Mouse (Mus musculus) forebrain, postnatal 0 days (tissue): Measurements from ENCODE around the gene A730015C16Rik. TPM values are rescaled to one million over a fixed set of nuclear protein-coding genes. Genes with fewer than 3 reads are reported as not detected.
A peak's percentile ranks its signal among the peaks of the same experiment; 100 is the strongest.

Source experiments
- ATAC-seq: fragments of 200-750 bp; cut with Nextera tagmentation; 2 replicates; pipeline ENCODE4 v1.8.0; 2017; ENCODE audit warnings: mild to moderate bottlenecking, moderate library complexity
- DNase-seq: peaks from one replicate; pipeline ENCODE4 v3.0.0-alpha.2; 2015
- H3K27ac ChIP-seq: fragments of 300-500 bp; sonication (generic); 2 replicates; pipeline ENCODE4 v1.5.1; 2014; ENCODE audit warnings: low read depth, mild to moderate bottlenecking, antibody characterized with exemption, low read length, moderate library complexity, mixed read lengths
- H3K27me3 ChIP-seq: fragments of 300-500 bp; sonication (generic); 2 replicates; pipeline ENCODE4 v1.6.1; 2014; ENCODE audit warnings: mild to moderate bottlenecking, low read length, mixed read lengths; ENCODE audit not compliant: insufficient read depth
- H3K36me3 ChIP-seq: fragments of 300-500 bp; sonication (generic); 2 replicates; pipeline ENCODE4 v1.6.1; 2014; ENCODE audit warnings: mild to moderate bottlenecking, moderate library complexity; ENCODE audit not compliant: insufficient read depth
- H3K4me1 ChIP-seq: fragments of 300-500 bp; sonication (generic); 2 replicates; pipeline ENCODE4 v1.6.1; 2014; ENCODE audit warnings: antibody characterized with exemption; ENCODE audit not compliant: insufficient read depth
- H3K4me2 ChIP-seq: fragments of 300-500 bp; sonication (generic); 2 replicates; pipeline ENCODE4 v1.6.1; 2014; ENCODE audit warnings: low read depth, mild to moderate bottlenecking, moderate library complexity
- H3K4me3 ChIP-seq: fragments of 300-500 bp; sonication (generic); 2 replicates; pipeline ENCODE4 v1.5.1; 2014; ENCODE audit warnings: low read depth, low read length, mixed read lengths
- H3K9ac ChIP-seq: fragments of 300-500 bp; sonication (generic); 2 replicates; pipeline ENCODE4 v1.6.1; 2014; ENCODE audit warnings: mild to moderate bottlenecking
- H3K9me3 ChIP-seq: fragments of 300-500 bp; sonication (generic); 2 replicates; pipeline ENCODE4 v1.6.1; 2016; ENCODE audit warnings: low read length
- CTCF ChIP-seq: sonication (generic); IDR thresholded peaks from 2 replicates; pipeline ENCODE4 v1.5.1; 2016; ENCODE audit warnings: antibody characterized with exemption, control low read depth, low read depth
- WGBS: fragments of 180-500 bp; shearing (Covaris S2); extraction: QIAGEN DNeasy Blood & Tissue Kit; methylation state at CpG from one replicate; pipeline ENCODE4 v1.1.7; 2014; 5-methylcytosine and 5-hydroxymethylcytosine counted together
- polyA plus RNA-seq: library from polyadenylated mRNA; unstranded; fragments of >200 nt; fragmentation: Nextera tagmentation; extraction: Ambion mirVana; gene quantifications from 2 replicates; pipeline ENCODE4 v1.2.1, GENCODE M21; 2015
- total RNA-seq: library from RNA; depleted of rRNA; stranded (reverse); fragments of >200 nt; gene quantifications from 2 replicates; pipeline ENCODE4 v1.2.3, GENCODE M21; 2014; rRNA removed

Gene A730015C16Rik
- total RNA-seq (0.86 and 1.1 TPM in 2 replicates), polyA plus RNA-seq (0.93 and 1.2 TPM in 2 replicates)

DNA sequence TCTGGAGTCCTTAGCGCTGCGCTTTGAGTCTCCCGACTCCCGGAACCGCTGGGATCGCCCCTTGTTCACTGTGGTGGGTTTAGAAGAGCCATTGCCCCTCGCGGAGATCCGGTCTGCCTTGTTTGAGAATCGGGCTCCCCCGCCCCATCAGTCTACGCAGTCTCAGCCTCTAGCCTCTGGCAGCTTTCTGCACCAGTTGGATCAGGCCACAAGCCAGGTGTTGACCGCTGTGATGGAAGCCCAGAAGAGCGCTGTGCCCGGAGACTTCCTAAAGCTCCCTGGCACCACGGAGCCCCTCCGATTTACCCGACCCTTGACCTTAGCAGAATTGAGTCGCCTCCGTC lies at the start of gene A730015C16Rik:
TSS of gene A730015C16Rik (minus strand) at position 115 of the 344 bp plus-strand sequence.
- peak; percentile 16; the same call in 1 of the 2 replicates for ATAC-seq
- 14% methylated on average over 20 of the region's 20 CpGs for WGBS
- DNase-seq = peak; percentile 14

GRCm38 (mm10) chr4:108890876-108891275 lies 42.5 kb upstream of the A730015C16Rik start:
- no peaks in the 10 kb centered on the region for H3K4me1 ChIP-seq
- no peak overlapping the region for H3K4me2 ChIP-seq
- H3K9me3 ChIP-seq = peaks cover 5% of the 10 kb centered on the region
- H3K27me3 ChIP-seq = no peaks in the 10 kb centered on the region
- H3K4me3 ChIP-seq = no peak overlapping the region
- TF ChIP-seq CTCF = no peak
- WGBS = 65% methylated on average over 6 of the region's 6 CpGs
- no peak overlapping the region for H3K27ac ChIP-seq
- no peak for DNase-seq
- H3K36me3 ChIP-seq = no peaks in the 10 kb centered on the region
- no peak for ATAC-seq
- H3K9ac ChIP-seq = no peak overlapping the region

More for the DNA sequence above, at the start of gene A730015C16Rik:
- Histone ChIP-seq H3K4me1 (peaks cover 16% of the 10 kb centered on the region), H3K36me3 (no peaks in the 10 kb centered on the region), H3K27me3 (no peaks in the 10 kb centered on the region), H3K4me2 (peak within 1 kb of the TSS; percentile 94), H3K9ac (peak within 1 kb of the TSS; percentile 61), H3K9me3 (no peaks in the 10 kb centered on the region), H3K27ac (peak within 1 kb of the TSS; percentile 85), H3K4me3 (peak within 1 kb of the TSS; percentile 59)
- no peak for TF ChIP-seq CTCF

- Histone ChIP-seq H3K4me3 (no peak overlapping the region), H3K27ac (no peak overlapping the region), H3K9ac (no peak overlapping the region), H3K4me1 (no peaks in the 10 kb centered on the region), H3K9me3 (peaks cover 5% of the 10 kb centered on the region), H3K36me3 (no peaks in the 10 kb centered on the region), H3K27me3 (no peaks in the 10 kb centered on the region), H3K4me2 (no peak overlapping the region)
- 90% methylated on average over 4 of the region's 4 CpGs for WGBS
- TF ChIP-seq CTCF = no peak
- ATAC-seq = no peak
- no peak for DNase-seq
These were observed 39.0 kb upstream of the A730015C16Rik start for GRCm38 (mm10) chr4:108887456-108887855.

- Histone ChIP-seq H3K9ac (no peak overlapping the region), H3K27ac (no peak overlapping the region), H3K4me3 (no peak overlapping the region), H3K4me1 (no peaks in the 10 kb centered on the region), H3K27me3 (no peaks in the 10 kb centered on the region), H3K4me2 (no peak overlapping the region), H3K9me3 (peaks cover 5% of the 10 kb centered on the region), H3K36me3 (no peaks in the 10 kb centered on the region)
- 63% methylated on average over 13 of the region's 13 CpGs for WGBS
- no peak for DNase-seq
- TF ChIP-seq CTCF = no peak
- ATAC-seq = no peak
These were observed 35.4 kb upstream of the A730015C16Rik start for GRCm38 (mm10) chr4:108883815-108884214.

GRCm38 (mm10) chr4:108878963-108879822 lies 30.8 kb upstream of the A730015C16Rik start, which contains the start of gene Rab3b:
Gene Rab3b, plus strand, starts transcription at chr4:108879063.
- DNase-seq (peak; percentile 81), ATAC-seq (peak; percentile 90)
- Histone ChIP-seq H3K4me3 (peak within 1 kb of the TSS; percentile 69), H3K27me3 (no peaks in the 10 kb centered on the region), H3K9me3 (no peaks in the 10 kb centered on the region), H3K9ac (peak within 1 kb of the TSS; percentile 73), H3K4me1 (no peaks in the 10 kb centered on the region), H3K4me2 (peak within 1 kb of the TSS; percentile 90), H3K36me3 (no peaks in the 10 kb centered on the region), H3K27ac (peak within 1 kb of the TSS; percentile 74)
- WGBS = 2% methylated on average over 46 of the region's 46 CpGs
- no peak for TF ChIP-seq CTCF

DNA sequence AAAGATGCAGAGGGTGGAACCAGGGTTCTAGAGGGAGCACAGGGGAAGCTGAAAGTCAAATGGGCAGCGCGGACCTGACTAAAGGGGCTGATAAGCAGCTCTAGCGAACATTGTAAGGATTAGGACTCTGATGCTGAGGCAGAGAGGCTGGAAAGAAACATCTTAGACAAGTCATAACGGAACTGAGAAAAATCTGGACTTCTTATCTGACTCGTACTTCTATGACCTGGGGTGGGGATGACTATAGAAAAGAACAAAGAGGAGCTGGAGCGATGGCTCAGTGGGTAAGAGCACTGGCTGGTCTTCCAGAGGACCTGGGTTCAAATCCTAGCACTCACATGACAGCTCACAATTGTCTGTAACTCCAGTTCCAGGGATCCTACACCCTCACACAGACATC lies 29.5 kb upstream of the A730015C16Rik start:
- 86% methylated on average over 6 of the region's 6 CpGs for WGBS
- Histone ChIP-seq H3K27ac (no peak overlapping the region), H3K4me2 (no peak overlapping the region), H3K4me3 (no peak overlapping the region), H3K36me3 (no peaks in the 10 kb centered on the region), H3K9me3 (no peaks in the 10 kb centered on the region), H3K9ac (no peak overlapping the region), H3K4me1 (no peaks in the 10 kb centered on the region), H3K27me3 (no peaks in the 10 kb centered on the region)
- ATAC-seq = no peak
- no peak for DNase-seq
- TF ChIP-seq CTCF = no peak

DNA sequence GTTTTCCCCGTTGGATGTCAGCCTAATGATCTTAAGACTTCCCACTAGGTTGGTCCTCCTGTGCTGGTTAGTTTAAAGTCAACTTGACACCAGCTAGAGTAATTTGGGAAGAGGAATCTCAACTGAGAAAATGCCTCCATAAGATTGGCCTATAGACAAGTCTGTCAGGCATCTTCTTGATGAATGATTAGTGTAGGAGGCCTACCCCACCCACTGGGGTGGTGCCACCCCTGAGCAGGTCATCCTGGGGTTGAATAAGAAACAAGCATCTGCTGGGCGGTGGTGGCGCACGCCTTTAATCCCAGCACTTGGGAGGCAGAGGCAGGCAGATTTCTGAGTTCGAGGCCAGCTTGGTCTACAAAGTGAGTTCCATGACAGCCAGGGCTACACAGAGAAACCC lies 25.3 kb upstream of the A730015C16Rik start:
- no peak for DNase-seq
- Histone ChIP-seq H3K4me2 (no peak overlapping the region), H3K9me3 (no peaks in the 10 kb centered on the region), H3K36me3 (no peaks in the 10 kb centered on the region), H3K4me1 (no peaks in the 10 kb centered on the region), H3K27me3 (no peaks in the 10 kb centered on the region), H3K4me3 (no peak overlapping the region), H3K9ac (no peak overlapping the region), H3K27ac (no peak overlapping the region)
- ATAC-seq = no peak
- WGBS = 88% methylated on average over 5 of the region's 5 CpGs
- no peak for TF ChIP-seq CTCF
